Mouse (Mus musculus) heart, adult 8-10 months (tissue): ENCODE measurements around the gene Coro2b. TPM values are rescaled to one million over a fixed set of nuclear protein-coding genes. Genes with fewer than 3 reads are reported as not detected.

Experiments used
- DNase-seq: peaks from one replicate; pipeline ENCODE4 v3.0.0; 2022; ENCODE audit warnings: low spot score
- total RNA-seq, 4 experiments: library from RNA; stranded (reverse); gene quantifications; 2 replicates each; pipeline ENCODE4 v1.2.4; 2022

The Coro2b gene
- total RNA-seq, 4 experiments from 2014 or later = 8.6 to 12.9 (median 10.1) TPM

- peak; percentile 76 for DNase-seq
Measured at GRCm38 (mm10) chr9:62513492-62514133, 23.2 kb downstream of the Coro2b start.

GRCm38 (mm10) chr9:62510530-62510936 lies 26.3 kb downstream of the Coro2b start:
- no peak for DNase-seq

- DNase-seq = no peak
Measured at GRCm38 (mm10) chr9:62509617-62510016, 27.2 kb downstream of the Coro2b start.

GRCm38 (mm10) chr9:62508740-62509524 lies 27.9 kb downstream of the Coro2b start:
- DNase-seq = no peak

DNA sequence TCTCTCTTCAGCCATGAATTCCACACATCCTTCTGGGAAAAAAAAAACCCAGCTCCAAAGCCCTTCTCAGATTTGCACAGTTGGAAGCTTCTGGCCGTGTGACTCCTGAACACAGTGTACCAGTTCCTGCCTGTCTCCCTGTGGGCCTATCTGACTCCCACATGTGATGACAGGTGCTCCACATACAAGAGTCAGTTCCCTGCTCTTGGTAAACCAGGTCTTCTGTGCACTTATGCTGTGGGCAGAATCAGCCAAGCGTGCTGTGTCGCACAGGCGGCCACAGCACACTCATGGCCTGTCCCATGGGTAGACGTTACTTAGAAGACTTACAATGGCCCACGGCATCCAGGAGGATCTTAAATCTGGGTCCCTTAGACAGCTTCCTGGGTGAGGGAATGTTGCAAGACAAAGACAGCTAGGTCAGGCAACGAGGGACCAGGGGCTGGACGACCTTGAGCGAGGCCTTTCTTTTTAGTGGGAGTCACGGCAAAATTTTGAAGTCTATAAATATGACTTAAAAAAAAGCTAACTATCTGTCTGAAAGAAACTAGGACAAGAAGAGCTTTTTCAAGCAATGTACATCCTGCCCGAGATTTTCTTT lies 30.3 kb downstream of the Coro2b start:
- no peak for DNase-seq

DNA sequence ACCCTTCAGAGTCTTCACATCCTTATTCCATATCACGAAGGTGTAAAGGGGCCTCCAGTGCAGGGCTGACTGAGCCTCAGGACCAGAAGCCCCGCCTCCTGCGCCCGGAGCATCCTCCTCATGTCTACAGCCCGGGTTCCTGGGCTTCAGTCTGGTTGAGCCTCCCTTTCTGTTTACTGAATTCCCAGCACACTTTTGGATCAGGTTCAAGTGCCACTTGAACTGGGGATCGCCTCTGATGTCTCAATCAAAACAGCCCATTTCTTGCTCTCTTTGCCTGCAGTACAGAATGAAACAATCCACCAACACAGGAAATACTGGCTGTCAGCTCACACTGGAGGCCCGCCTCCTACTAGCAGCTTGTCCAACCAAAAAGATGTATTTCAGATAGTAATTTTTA lies 32.7 kb downstream of the Coro2b start:
- no peak for DNase-seq

DNA sequence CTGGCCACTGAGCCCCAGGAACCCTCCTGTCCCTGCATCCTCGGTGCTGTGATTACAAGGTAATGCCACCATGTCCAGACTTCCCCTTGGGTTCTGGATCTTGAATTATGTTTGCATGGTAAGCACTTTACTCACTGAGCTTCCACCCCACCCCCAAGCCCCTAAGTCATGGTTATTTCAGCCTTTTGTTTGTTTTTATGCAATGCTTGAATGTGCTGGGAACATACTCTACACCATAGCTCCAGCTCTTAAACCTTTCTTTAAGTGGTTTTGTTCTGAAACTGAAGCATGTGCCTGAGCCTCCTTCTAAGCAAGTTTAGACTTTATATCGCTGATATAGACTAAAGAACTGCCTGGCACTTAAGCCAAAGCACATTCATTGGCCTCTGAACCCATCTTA lies 34.5 kb downstream of the Coro2b start:
- no peak for DNase-seq

DNA sequence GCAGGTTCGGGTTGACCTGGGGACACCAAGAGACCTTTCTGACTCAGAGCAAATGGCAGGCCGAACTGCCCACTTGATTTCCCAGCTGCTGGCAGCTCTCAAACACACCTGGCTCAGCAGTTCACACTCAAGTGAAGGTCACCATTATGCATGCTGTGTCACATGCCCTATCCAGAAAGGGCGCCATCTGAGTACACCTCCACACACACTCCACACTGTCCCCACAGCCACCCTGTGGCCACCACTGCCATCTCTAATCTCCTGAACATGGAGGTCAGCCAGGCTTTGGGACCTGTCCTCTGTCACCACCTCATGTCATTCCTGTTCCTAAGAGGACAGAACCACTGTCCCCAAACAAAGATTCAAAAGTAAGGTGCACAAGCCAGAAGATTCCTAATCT lies 35.3 kb downstream of the Coro2b start:
- no peak for DNase-seq

- no peak for DNase-seq
Measured at GRCm38 (mm10) chr9:62500007-62500406, 36.8 kb downstream of the Coro2b start.

GRCm38 (mm10) chr9:62498945-62499344 lies 37.9 kb downstream of the Coro2b start:
- DNase-seq = no peak

GRCm38 (mm10) chr9:62497135-62498092 lies 39.4 kb downstream of the Coro2b start:
- no peak for DNase-seq

GRCm38 (mm10) chr9:62492306-62492990 lies 44.4 kb downstream of the Coro2b start:
- DNase-seq = no peak

DNA sequence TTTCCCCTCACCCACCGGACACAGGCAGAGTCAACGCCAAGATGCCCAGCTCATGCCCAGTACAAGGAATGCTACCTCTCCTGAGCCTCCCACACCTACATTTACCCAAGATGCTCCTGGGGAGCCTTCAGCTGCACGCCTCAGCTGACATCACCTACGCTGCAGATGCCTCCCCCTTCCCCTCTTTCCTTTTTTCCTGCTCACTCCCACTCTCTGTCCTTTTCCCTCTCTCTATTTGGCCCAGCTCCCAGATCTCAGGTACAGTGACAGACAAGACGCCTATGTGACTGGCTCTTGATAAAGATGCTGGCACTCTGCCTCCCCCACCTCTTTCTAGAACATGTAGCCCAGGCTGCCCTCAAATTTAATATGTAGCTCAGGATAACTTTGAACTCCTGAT lies 45.2 kb downstream of the Coro2b start:
- no peak for DNase-seq

- DNase-seq = peak; percentile 62
Measured at GRCm38 (mm10) chr9:62491104-62491503, 45.7 kb downstream of the Coro2b start.

GRCm38 (mm10) chr9:62484107-62484506 lies 52.7 kb downstream of the Coro2b start:
- DNase-seq = no peak

DNA sequence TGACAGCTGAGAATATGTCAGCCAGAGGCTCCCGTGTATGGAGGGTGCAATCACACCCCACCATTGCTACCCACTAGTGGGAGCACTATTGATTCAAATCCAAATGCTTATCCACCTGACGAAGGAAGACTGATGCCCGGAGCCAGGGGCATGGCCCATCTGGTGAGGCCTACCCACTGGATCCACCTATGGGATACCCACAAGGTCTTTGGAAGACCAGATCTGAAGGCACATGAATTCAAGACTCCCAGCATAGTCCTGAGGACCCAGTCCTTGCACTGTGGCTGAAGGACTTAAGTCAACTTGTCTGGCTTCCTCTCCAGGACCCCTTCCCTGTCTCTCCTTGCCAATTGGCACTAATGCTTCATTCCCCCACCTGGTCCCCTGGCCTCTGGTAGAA lies 54.1 kb downstream of the Coro2b start:
- DNase-seq = no peak

- DNase-seq = no peak
Measured at GRCm38 (mm10) chr9:62480898-62481642, 55.8 kb downstream of the Coro2b start.

- DNase-seq = no peak
Measured at GRCm38 (mm10) chr9:62480149-62480548, 56.7 kb downstream of the Coro2b start.

GRCm38 (mm10) chr9:62476782-62477487 lies 59.9 kb downstream of the Coro2b start:
- DNase-seq = peak; percentile 86

DNA sequence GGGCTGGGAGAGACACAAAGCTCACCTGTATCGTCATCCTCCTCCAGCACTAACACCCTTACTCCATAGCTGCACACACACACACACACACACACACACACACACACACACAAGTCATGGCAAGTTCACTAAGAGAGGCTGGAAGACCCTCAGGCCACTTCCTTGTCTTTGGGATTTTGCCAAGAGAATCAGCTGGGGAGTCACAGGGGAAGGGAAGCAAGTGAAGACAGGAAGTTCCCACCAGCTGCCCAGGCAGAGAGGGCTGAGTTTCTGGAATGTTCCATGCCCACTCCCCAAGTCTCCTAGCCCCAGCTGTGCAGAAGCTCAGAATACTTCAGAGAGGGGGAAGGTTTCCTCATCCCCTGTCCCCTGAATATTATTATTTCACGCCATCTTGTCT lies 62.6 kb downstream of the Coro2b start:
- no peak for DNase-seq
